Mouse (Mus musculus): ENCODE measurements around the gene Zfp444.
"Not testable (repeated sequence)": the region's sequence is repeated elsewhere in the genome, so short reads cannot be mapped to it uniquely, and the experiment has no call there.

Zfp444 gene

GRCm38 (mm10) chr7:6162172-6162571, 9.9 kb upstream of the Zfp444 start:
- DNase-seq (ENCODE audit: low spot score), result no peak

- no peak for DNase-seq (ENCODE audit: low spot score)
These were observed 7.4 kb upstream of the Zfp444 start for GRCm38 (mm10) chr7:6164671-6165070.

- no peak for DNase-seq (ENCODE audit: low spot score)
These were observed 2.6 kb upstream of the Zfp444 start for GRCm38 (mm10) chr7:6169403-6169802.

GRCm38 (mm10) chr7:6170391-6170790, 1.6 kb upstream of the Zfp444 start:
- no peak for DNase-seq (ENCODE audit: low spot score)

- no peak for DNase-seq (ENCODE audit: low spot score)
These were observed 1.2 kb upstream of the Zfp444 start for GRCm38 (mm10) chr7:6170871-6171270.

GRCm38 (mm10) chr7:6171444-6172005, 501 bp upstream of the Zfp444 start:
- DNase-seq (ENCODE audit: low spot score), result peak; percentile 59

- no peak for DNase-seq (ENCODE audit: low spot score)
These were observed 733 bp downstream of the Zfp444 start for GRCm38 (mm10) chr7:6172674-6173244.

GRCm38 (mm10) chr7:6173872-6174271, 1.8 kb downstream of the Zfp444 start:
- no peak for DNase-seq (ENCODE audit: low spot score)

- not testable (repeated sequence) for DNase-seq (ENCODE audit: low spot score)
These were observed 2.5 kb downstream of the Zfp444 start for GRCm38 (mm10) chr7:6174365-6174987.

- DNase-seq (ENCODE audit: low spot score), result no peak
These were observed 7.0 kb downstream of the Zfp444 start for GRCm38 (mm10) chr7:6179013-6179412.

GRCm38 (mm10) chr7:6182882-6183281, 10.9 kb downstream of the Zfp444 start:
- DNase-seq (ENCODE audit: low spot score), result no peak

- DNase-seq (ENCODE audit: low spot score), result no peak
These were observed 11.8 kb downstream of the Zfp444 start for GRCm38 (mm10) chr7:6183802-6184201.

GRCm38 (mm10) chr7:6184521-6184920, 12.5 kb downstream of the Zfp444 start:
- DNase-seq (ENCODE audit: low spot score), result no peak

GRCm38 (mm10) chr7:6185391-6185790, 13.4 kb downstream of the Zfp444 start:
- no peak for DNase-seq (ENCODE audit: low spot score)

GRCm38 (mm10) chr7:6186176-6186575, 14.2 kb downstream of the Zfp444 start:
- DNase-seq (ENCODE audit: low spot score), result no peak

- DNase-seq (ENCODE audit: low spot score), result no peak
These were observed 14.7 kb downstream of the Zfp444 start for GRCm38 (mm10) chr7:6186756-6187155.

GRCm38 (mm10) chr7:6189542-6189941, 17.5 kb downstream of the Zfp444 start:
- DNase-seq (ENCODE audit: low spot score), result no peak

GRCm38 (mm10) chr7:6191376-6191775, 19.4 kb downstream of the Zfp444 start:
- peak; percentile 75 for DNase-seq (ENCODE audit: low spot score)

GRCm38 (mm10) chr7:6194129-6194528, 22.1 kb downstream of the Zfp444 start:
- no peak for DNase-seq (ENCODE audit: low spot score)

- no peak for DNase-seq (ENCODE audit: low spot score)
These were observed 23.8 kb downstream of the Zfp444 start for GRCm38 (mm10) chr7:6195777-6196176.

GRCm38 (mm10) chr7:6196790-6197189, 24.8 kb downstream of the Zfp444 start, which contains the start of gene Galp:
Gene Galp (plus strand): TSS chr7:6197090.
- DNase-seq (ENCODE audit: low spot score), result no peak

- DNase-seq (ENCODE audit: low spot score), result no peak
These were observed 32.2 kb downstream of the Zfp444 start for GRCm38 (mm10) chr7:6204200-6204599.

GRCm38 (mm10) chr7:6213144-6213543, 41.1 kb downstream of the Zfp444 start:
- no peak for DNase-seq (ENCODE audit: low spot score)

GRCm38 (mm10) chr7:6214691-6215090, 42.7 kb downstream of the Zfp444 start:
- not testable (repeated sequence) for DNase-seq (ENCODE audit: low spot score)
